28 mouse cellular contexts compared by ENCODE assay signal in the genomic region with DNA sequence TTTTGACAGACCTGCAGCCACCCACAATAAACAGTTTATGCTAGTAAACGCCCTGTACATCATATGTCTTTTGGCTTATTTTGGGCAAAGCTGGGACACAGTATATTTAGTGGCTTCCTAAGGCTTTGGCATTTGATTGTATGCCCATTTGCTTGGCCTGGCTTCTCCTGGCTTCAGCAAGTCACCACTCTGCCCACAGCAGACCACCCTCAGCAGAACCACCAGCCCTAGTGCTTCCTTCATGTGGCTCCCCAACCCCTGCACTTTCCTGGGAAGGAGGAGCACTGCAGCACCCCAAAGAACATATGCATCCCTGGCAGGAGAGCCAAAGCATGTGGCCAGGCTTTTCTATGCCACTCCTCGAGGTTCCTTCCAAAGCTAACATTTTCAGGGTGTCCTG.
A peak's percentile ranks its signal among the peaks of the same experiment; 100 is the strongest.
DNase-seq lines count a peak whose midpoint lies in the region; ATAC-seq and TF ChIP-seq lines count a peak whose summit lies in the region.
"Had no signal": no experiment of that assay in that cellular context is flagged by ENCODE, and none has a peak within 500 bp of the region (broad histone marks: within the 10 kb centered on the region; RNA-seq: fewer than 3 reads in every experiment).

No protein-coding gene starts in this region.

- H3K4me1 ChIP-seq in heart, embryonic 12.5 days (replicated peaks) = peaks cover 15% of the 10 kb centered on the region
- H3K4me1 ChIP-seq in embryonic facial prominence, embryonic 14.5 days (ENCODE audit: control insufficient read depth, insufficient read depth, low read length) = peaks cover 2% of the 10 kb centered on the region; the same call in 1 of the 2 replicates
- peaks cover 14% of the 10 kb centered on the region for H3K4me1 ChIP-seq in limb, embryonic 14.5 days (ENCODE audit: control insufficient read depth, insufficient read depth, low read length)
- H3K4me1 ChIP-seq in midbrain, embryonic 15.5 days = peaks cover under 1% of the 10 kb centered on the region; the same call in 1 of the 2 replicates
- H3K4me1 ChIP-seq: intestine, embryonic 15.5 days; lung, embryonic 15.5 days; midbrain, embryonic 12.5 days had no signal

- no peak overlapping the region for H3K9ac ChIP-seq in heart, embryonic 12.5 days
- no peak overlapping the region for H3K9ac ChIP-seq in embryonic facial prominence, embryonic 14.5 days (ENCODE audit: low read depth, low read length)
- H3K9ac ChIP-seq in limb, embryonic 14.5 days (ENCODE audit: low read depth, low read length, severe bottlenecking) = no peak overlapping the region
- no peak overlapping the region for H3K9ac ChIP-seq in midbrain, embryonic 15.5 days
- H3K9ac ChIP-seq: heart, embryonic 13.5 days; intestine, embryonic 15.5 days; lung, embryonic 15.5 days; midbrain, embryonic 12.5 days; neural tube, embryonic 13.5 days had no signal

- no peak for TF ChIP-seq POLR2A in limb, embryonic 14.5 days (IDR thresholded peaks at IDR 0.05; ENCODE audit: borderline replicate concordance, extremely low read depth, insufficient read depth, insufficient read length)

- 0 out of 2 replicates have a peak, but pooled peaks cover 2% of the 10 kb centered on the region for H3K27me3 ChIP-seq in heart, embryonic 12.5 days (replicated peaks)
- H3K27me3 ChIP-seq in embryonic facial prominence, embryonic 14.5 days (replicated peaks; ENCODE audit: control insufficient read depth, insufficient read depth, low read length) = no peaks in the 10 kb centered on the region
- no peaks in the 10 kb centered on the region for H3K27me3 ChIP-seq in limb, embryonic 14.5 days (ENCODE audit: control insufficient read depth, insufficient read depth, low read length)
- no peaks in the 10 kb centered on the region for H3K27me3 ChIP-seq in midbrain, embryonic 15.5 days (replicated peaks)
- H3K27me3 ChIP-seq: heart, embryonic 13.5 days; intestine, embryonic 15.5 days; lung, embryonic 15.5 days; midbrain, embryonic 12.5 days; neural tube, embryonic 13.5 days; Patski had no signal

- ATAC-seq in heart, embryonic 12.5 days (ENCODE audit: insufficient number of reproducible peaks, low FRiP score) = no peak
- ATAC-seq in embryonic facial prominence, embryonic 14.5 days (ENCODE audit: low read depth) = no peak; the same call in 1 of the 2 replicates
- ATAC-seq in limb, embryonic 14.5 days (ENCODE audit: low FRiP score, low read depth) = no peak
- no peak for ATAC-seq in midbrain, embryonic 15.5 days (replicated peaks)
- ATAC-seq: hindbrain, postnatal 0 days; intestine, embryonic 15.5 days; Patski had no signal

- intact Hi-C loops in heart, postnatal 14 days (cut with DNase I) = no loop called here

- 72% methylated on average over 2 of the region's 2 CpGs for WGBS in heart, embryonic 12.5 days
- 53% methylated on average over 2 of the region's 2 CpGs for WGBS in embryonic facial prominence, embryonic 14.5 days
- WGBS in limb, embryonic 14.5 days = 35% methylated on average over 2 of the region's 2 CpGs
- WGBS in midbrain, embryonic 15.5 days = 77% methylated on average over 2 of the region's 2 CpGs

- no peaks in the 10 kb centered on the region for H3K9me3 ChIP-seq in heart, embryonic 12.5 days (replicated peaks)
- no peaks in the 10 kb centered on the region for H3K9me3 ChIP-seq in embryonic facial prominence, embryonic 14.5 days (ENCODE audit: control insufficient read depth, low read length)
- H3K9me3 ChIP-seq in limb, embryonic 14.5 days (ENCODE audit: control insufficient read depth, low read length) = no peaks in the 10 kb centered on the region
- no peaks in the 10 kb centered on the region for H3K9me3 ChIP-seq in midbrain, embryonic 15.5 days
- H3K9me3 ChIP-seq: heart, embryonic 13.5 days; intestine, embryonic 15.5 days; lung, embryonic 15.5 days; midbrain, embryonic 12.5 days; neural tube, embryonic 13.5 days had no signal

- no peaks in the 10 kb centered on the region for H3K36me3 ChIP-seq in heart, embryonic 12.5 days
- no peaks in the 10 kb centered on the region for H3K36me3 ChIP-seq in embryonic facial prominence, embryonic 14.5 days (ENCODE audit: control insufficient read depth, insufficient read depth, low read length)
- H3K36me3 ChIP-seq in limb, embryonic 14.5 days (ENCODE audit: control insufficient read depth, insufficient read depth, low read length) = no peaks in the 10 kb centered on the region
- H3K36me3 ChIP-seq in midbrain, embryonic 15.5 days (replicated peaks) = no peaks in the 10 kb centered on the region
- H3K36me3 ChIP-seq: heart, embryonic 13.5 days; intestine, embryonic 15.5 days; lung, embryonic 15.5 days; midbrain, embryonic 12.5 days; neural tube, embryonic 13.5 days had no signal

- 0 out of 2 replicates have a peak overlapping the region, but pooled peaks have one; percentile 16 for H3K27ac ChIP-seq in heart, embryonic 12.5 days (ENCODE audit: poor library complexity, severe bottlenecking)
- H3K27ac ChIP-seq in embryonic facial prominence, embryonic 14.5 days (replicated peaks; ENCODE audit: low read depth, low read length) = 0 out of 2 replicates have a peak overlapping the region, but pooled peaks have one; percentile 3
- peak overlapping the region; percentile 74 for H3K27ac ChIP-seq in limb, embryonic 14.5 days (replicated peaks; ENCODE audit: low read depth, low read length)
- no peak overlapping the region for H3K27ac ChIP-seq in midbrain, embryonic 15.5 days
- H3K27ac ChIP-seq: heart, adult 2 months; heart, embryonic 13.5 days; hindbrain, postnatal 0 days; intestine, embryonic 15.5 days; kidney, postnatal 0 days; lung, embryonic 15.5 days; midbrain, embryonic 12.5 days; neural tube, embryonic 13.5 days had no signal

- no peak overlapping the region for H3K4me2 ChIP-seq in heart, embryonic 12.5 days
- no peak overlapping the region for H3K4me2 ChIP-seq in embryonic facial prominence, embryonic 14.5 days (ENCODE audit: low read depth, low read length)
- no peak overlapping the region for H3K4me2 ChIP-seq in limb, embryonic 14.5 days (replicated peaks; ENCODE audit: low read depth, low read length, severe bottlenecking)
- no peak overlapping the region for H3K4me2 ChIP-seq in midbrain, embryonic 15.5 days
- H3K4me2 ChIP-seq: heart, embryonic 13.5 days; intestine, embryonic 15.5 days; liver, embryonic 11.5 days; lung, embryonic 15.5 days; midbrain, embryonic 12.5 days; neural tube, embryonic 13.5 days had no signal

- H3K4me3 ChIP-seq in heart, embryonic 12.5 days = no peak overlapping the region
- no peak overlapping the region for H3K4me3 ChIP-seq in embryonic facial prominence, embryonic 14.5 days (ENCODE audit: low read depth, low read length)
- H3K4me3 ChIP-seq in limb, embryonic 14.5 days (replicated peaks; ENCODE audit: low read length) = no peak overlapping the region
- no peak overlapping the region for H3K4me3 ChIP-seq in midbrain, embryonic 15.5 days
- H3K4me3 ChIP-seq: erythroblast, embryonic 14.5 days; heart, adult 2 months; heart, embryonic 13.5 days; intestine, embryonic 15.5 days; lung, embryonic 15.5 days; midbrain, embryonic 12.5 days; neural tube, embryonic 13.5 days had no signal

- DNase-seq in heart, postnatal 14 days = no peak
- peak; percentile 31 for DNase-seq in right cerebral cortex, adult 18-20 months
- no peak for DNase-seq in right cerebral cortex, adult 2 months (ENCODE audit: low spot score in 2 of 2)
- peak; percentile 64 for DNase-seq in embryonic facial prominence, embryonic 14.5 days (ENCODE audit: low spot score)
- no peak for DNase-seq in limb, embryonic 14.5 days (ENCODE audit: low spot score)
- no peak for DNase-seq in cerebellum, adult 11-12 months
- DNase-seq: adrenal gland, postnatal 14 days; cerebellum, adult 18-20 months; cerebellum, postnatal 14 days; heart, adult 2 months; heart, postnatal 10 days; kidney, adult 2 months; kidney, postnatal 4 days; layer of hippocampus, postnatal 36 days; retina, postnatal 1 day; thymus, postnatal 4 days had no signal

Comparison
In these comparisons a context has a peak if more than half of its experiments do, and no peak if none do; other contexts are left out.
1. DNase-seq: peak in right cerebral cortex, adult 18-20 months (single experiment) and embryonic facial prominence, embryonic 14.5 days (single experiment); none in heart, postnatal 14 days (0 of 2), right cerebral cortex, adult 2 months (0 of 2), limb, embryonic 14.5 days (single experiment) and cerebellum, adult 11-12 months (single experiment).